In the genomic region with DNA sequence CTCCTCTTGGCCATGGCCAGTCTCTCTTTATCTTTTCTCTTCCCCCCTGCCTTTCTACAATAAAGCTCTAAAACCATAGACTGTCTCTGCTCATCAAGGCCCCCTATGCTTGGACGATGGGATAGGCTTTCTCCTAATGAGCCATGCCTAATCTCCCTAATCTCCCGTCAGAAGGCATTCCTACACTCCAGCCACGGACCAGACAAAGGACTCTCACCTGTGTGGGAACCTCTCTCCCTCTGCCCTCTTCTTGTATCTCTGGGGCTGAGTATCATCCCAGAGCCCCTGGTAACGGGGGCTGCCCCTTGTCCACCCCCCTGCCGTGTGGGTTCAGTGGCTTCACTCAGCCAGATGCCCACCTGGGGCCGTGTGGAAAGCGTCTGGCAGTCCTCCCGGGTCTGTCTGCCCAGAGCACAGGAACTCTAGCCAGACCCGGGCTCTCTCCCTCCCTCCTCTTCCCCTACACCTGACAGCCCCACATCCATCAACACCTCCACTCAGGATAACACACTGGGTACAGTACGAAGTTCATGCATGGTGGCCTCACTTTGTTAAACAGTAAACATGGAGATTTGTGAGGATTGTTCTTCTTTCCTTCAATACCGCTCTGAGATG, we compare ENCODE assay signal across 8 mouse cellular contexts. TPM values are rescaled to one million over a fixed set of nuclear protein-coding genes. Genes with fewer than 3 reads are reported as not detected.
A peak's percentile ranks its signal among the peaks of the same experiment; 100 is the strongest.
DNase-seq lines count a peak whose midpoint lies in the region; ATAC-seq and TF ChIP-seq lines count a peak whose summit lies in the region.
"Had no signal": no experiment of that assay in that cellular context is flagged by ENCODE, and none has a peak within 500 bp of the region (broad histone marks: within the 10 kb centered on the region; RNA-seq: fewer than 3 reads in every experiment).

No protein-coding gene starts in this region.

- DNase-seq in retina, adult 2 months (ENCODE audit: low read depth, low spot score) = peak; percentile 11
- DNase-seq in retina, embryonic 14.5 days (ENCODE audit: low spot score) = no peak
- no peak for DNase-seq in hindbrain, embryonic 11.5 days (ENCODE audit: low spot score)
- DNase-seq in kidney, postnatal 36 days = peak; percentile 37 to 42
- no peak for DNase-seq in ovary, postnatal 10 days (ENCODE audit: low spot score)
- no peak for DNase-seq in thymus, adult 2 months
- DNase-seq in gastrocnemius, adult 2 months = no peak

- H3K4me2 ChIP-seq in hindbrain, embryonic 11.5 days (replicated peaks; ENCODE audit: low read depth, low read length) = no peak overlapping the region

- TF ChIP-seq CTCF in thymus, adult 2 months (IDR thresholded peaks at IDR 0.05; ENCODE audit: borderline replicate concordance, control insufficient read depth, extremely low read depth, insufficient read depth, low read length, poor library complexity) = no peak
- TF ChIP-seq CTCF in gastrocnemius, adult 2 months (IDR thresholded peaks at IDR 0.05) = no peak

- intact Hi-C loops in gastrocnemius, adult 2 months (cut with DNase I) = no loop called here

- no peak overlapping the region for H3K9ac ChIP-seq in hindbrain, embryonic 11.5 days (ENCODE audit: low read depth, low read length)
- H3K9ac ChIP-seq: liver, embryonic 14.5 days had no signal

- H3K4me3 ChIP-seq in hindbrain, embryonic 11.5 days (ENCODE audit: low read depth, low read length) = no peak overlapping the region
- H3K4me3 ChIP-seq in thymus, adult 2 months (ENCODE audit: control insufficient read depth, insufficient read depth, low read length) = no peak overlapping the region
- no peak overlapping the region for H3K4me3 ChIP-seq in gastrocnemius, adult 2 months

- no peaks in the 10 kb centered on the region for H3K27me3 ChIP-seq in hindbrain, embryonic 11.5 days (ENCODE audit: control insufficient read depth, insufficient read depth, low read length)
- H3K27me3 ChIP-seq in thymus, adult 2 months (ENCODE audit: control insufficient read depth, insufficient read depth, low read length) = no peaks in the 10 kb centered on the region

- H3K27ac ChIP-seq in hindbrain, embryonic 11.5 days (ENCODE audit: low read depth, low read length) = no peak overlapping the region
- no peak overlapping the region for H3K27ac ChIP-seq in thymus, adult 2 months (ENCODE audit: control insufficient read depth, insufficient read depth, low read length)
- no peak overlapping the region for H3K27ac ChIP-seq in gastrocnemius, adult 2 months
- H3K27ac ChIP-seq: liver, embryonic 14.5 days had no signal

- no peaks in the 10 kb centered on the region for H3K9me3 ChIP-seq in hindbrain, embryonic 11.5 days (ENCODE audit: control insufficient read depth, low read length)

- WGBS in hindbrain, embryonic 11.5 days = 26% methylated on average over 11 of the region's 11 CpGs
- 47% methylated on average over 11 of the region's 11 CpGs for WGBS in thymus, adult 2 months

- no peaks in the 10 kb centered on the region for H3K36me3 ChIP-seq in hindbrain, embryonic 11.5 days (ENCODE audit: control insufficient read depth, insufficient read depth, low read length)
- no peaks in the 10 kb centered on the region for H3K36me3 ChIP-seq in thymus, adult 2 months (ENCODE audit: control insufficient read depth, insufficient read depth, low read length)

- no peaks in the 10 kb centered on the region for H3K4me1 ChIP-seq in hindbrain, embryonic 11.5 days (replicated peaks; ENCODE audit: control insufficient read depth, insufficient read depth, low read length)
- no peaks in the 10 kb centered on the region for H3K4me1 ChIP-seq in thymus, adult 2 months (replicated peaks; ENCODE audit: control insufficient read depth, insufficient read depth, low read length)

- peak; percentile 55; the same call in 1 of the 2 replicates for ATAC-seq in hindbrain, embryonic 11.5 days (ENCODE audit: low FRiP score)

- TF ChIP-seq POLR2A in thymus, adult 2 months (IDR thresholded peaks at IDR 0.05; ENCODE audit: control insufficient read depth, extremely low read depth, insufficient read depth, low read length, poor library complexity) = no peak

RNA-seq across cellular contexts. Expression of a gene that starts 37.2 kb away (rescaled TPM):
- polyA plus RNA-seq in hindbrain, embryonic 11.5 days (2014; fragmentation: Nextera tagmentation; extraction: Ambion mirVana) = 32.6 and 40.8 TPM in 2 replicates
- 30.2 and 31.2 TPM in 2 replicates for polyA plus RNA-seq in thymus, adult 2 months (2012; rRNA removed)
- total RNA-seq in gastrocnemius, adult 2 months (2021) = 10 to 100 TPM; 11.5 to 18.3 TPM

Comparison
In these comparisons a context has a peak if more than half of its experiments do, and no peak if none do; other contexts are left out.
1. DNase-seq: peak in retina, adult 2 months (single experiment) and kidney, postnatal 36 days (2 of 2); none in retina, embryonic 14.5 days (single experiment), hindbrain, embryonic 11.5 days (single experiment), ovary, postnatal 10 days (single experiment), thymus, adult 2 months (single experiment) and gastrocnemius, adult 2 months (single experiment).